Mouse (Mus musculus) cerebellum, adult 2 months (tissue): Measurements from ENCODE around the gene Tmem108. TPM values are rescaled to one million over a fixed set of nuclear protein-coding genes. Genes with fewer than 3 reads are reported as not detected.

Source experiments
- DNase-seq, 2 experiments: peaks; one replicate each; pipeline ENCODE4 v3.0.0; 2021
- H3K27ac ChIP-seq: fragments of 200-500 bp; 2 replicates; pipeline ENCODE4 v1.5.1; 2012; ENCODE audit warnings: low read length, control low read depth, inconsistent platforms; ENCODE audit not compliant: insufficient read depth
- H3K27me3 ChIP-seq: fragments of 200-500 bp; 2 replicates; pipeline ENCODE4 v1.6.1; 2012; ENCODE audit warnings: inconsistent platforms, mild to moderate bottlenecking, low read length, moderate library complexity; ENCODE audit not compliant: control insufficient read depth, insufficient read depth
- H3K4me1 ChIP-seq: fragments of 200-500 bp; 2 replicates; pipeline ENCODE4 v1.6.1; 2011; ENCODE audit warnings: low read length; ENCODE audit not compliant: control insufficient read depth, insufficient read depth
- H3K4me3 ChIP-seq: fragments of 200-500 bp; replicated peaks from 2 replicates; pipeline ENCODE3; 2011; ENCODE audit warnings: mild to moderate bottlenecking, low read depth, low read length, control low read depth; ENCODE audit not compliant: insufficient read depth
- CTCF ChIP-seq: fragments of 200-500 bp; IDR thresholded peaks from 2 replicates; pipeline ENCODE4 v1.5.1; 2011; ENCODE audit warnings: low read depth, mild to moderate bottlenecking, control low read depth, low read length, moderate library complexity, borderline replicate concordance; ENCODE audit not compliant: insufficient read depth
- POLR2A ChIP-seq: fragments of 200-500 bp; IDR thresholded peaks from 2 replicates; pipeline ENCODE4 v1.6.1; 2011; ENCODE audit warnings: low read length, control low read depth, borderline replicate concordance; ENCODE audit not compliant: insufficient read depth
- WGBS: fragments of 180-500 bp; shearing (Covaris S2); methylation state at CpG from one replicate; pipeline ENCODE4 v1.1.7; 2018; 5-methylcytosine and 5-hydroxymethylcytosine counted together
- polyA plus RNA-seq: library from polyadenylated mRNA; depleted of rRNA; stranded (reverse); fragments of >200 nt; gene quantifications from 2 replicates; pipeline ENCODE4 v1.2.3, GENCODE M21; 2012

Gene Tmem108
- polyA plus RNA-seq, 1 experiment = 32.3 TPM

- Histone ChIP-seq H3K27ac (no peak overlapping the region), H3K4me3 (no peak overlapping the region), H3K4me1 (peaks cover 20% of the 10 kb centered on the region), H3K27me3 (no peaks in the 10 kb centered on the region)
- WGBS = 88% methylated on average over 8 of the region's 8 CpGs
- TF ChIP-seq POLR2A = no peak
- no peak for DNase-seq
Observed at GRCm38 (mm10) chr9:103491985-103492384, 269.7 kb downstream of the Tmem108 start.

DNA sequence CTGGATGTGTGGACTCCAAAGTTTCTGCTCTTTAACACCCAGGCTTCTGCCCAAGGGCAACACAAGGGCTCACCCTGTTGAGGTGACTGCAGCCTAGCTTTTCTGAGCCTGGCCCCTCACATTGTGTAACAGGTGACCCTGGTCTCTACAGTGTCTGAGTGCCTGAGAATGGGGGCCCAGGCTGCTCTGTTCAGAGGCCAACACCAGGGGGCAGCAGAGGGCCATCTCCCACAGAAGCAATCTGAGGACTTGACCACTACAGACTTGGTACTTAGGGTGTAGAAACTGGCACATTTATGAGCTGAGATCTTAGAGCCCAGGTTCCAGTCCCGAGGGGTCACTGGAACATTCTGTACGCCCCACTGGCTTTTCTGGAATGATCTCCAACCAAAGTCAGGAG, 271.2 kb downstream of the Tmem108 start:
- TF ChIP-seq CTCF (peak; percentile 97), POLR2A (no peak)
- Histone ChIP-seq H3K4me1 (peaks cover 19% of the 10 kb centered on the region), H3K27ac (no peak overlapping the region), H3K27me3 (no peaks in the 10 kb centered on the region), H3K4me3 (no peak overlapping the region)
- peak; percentile 78 to 90 for DNase-seq
- 11% methylated on average over 2 of the region's 2 CpGs for WGBS

DNA sequence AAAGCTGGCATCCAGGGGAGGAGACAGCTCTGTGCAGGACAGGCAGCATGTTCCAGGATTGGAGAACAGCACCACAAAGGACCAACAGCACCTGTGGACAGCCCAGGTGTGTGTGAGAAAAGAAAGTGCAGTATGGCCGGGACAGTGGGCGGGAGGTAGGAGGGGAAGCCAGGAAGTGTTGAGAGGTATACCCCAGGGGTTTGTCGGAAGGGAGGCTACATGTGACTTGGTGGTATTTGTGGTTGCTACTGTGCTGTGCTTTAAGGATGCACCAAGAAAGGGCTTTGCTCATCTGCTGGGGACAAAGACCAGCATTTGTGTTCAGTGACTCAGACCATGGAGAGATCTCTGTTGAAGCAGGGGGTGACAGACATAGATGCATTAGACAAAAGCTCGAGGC, 271.8 kb downstream of the Tmem108 start:
- H3K27me3 ChIP-seq = no peaks in the 10 kb centered on the region
- H3K27ac ChIP-seq = no peak overlapping the region
- H3K4me3 ChIP-seq = no peak overlapping the region
- no peak for TF ChIP-seq CTCF
- TF ChIP-seq POLR2A = no peak
- H3K4me1 ChIP-seq = peaks cover 15% of the 10 kb centered on the region
- WGBS = 86% methylated on average over 4 of the region's 4 CpGs
- no peak for DNase-seq

GRCm38 (mm10) chr9:103489096-103489495, 272.5 kb downstream of the Tmem108 start:
- DNase-seq = no peak
- Histone ChIP-seq H3K27ac (no peak overlapping the region), H3K4me3 (no peak overlapping the region), H3K4me1 (peaks cover 8% of the 10 kb centered on the region; the same call in 1 of the 2 replicates), H3K27me3 (no peaks in the 10 kb centered on the region)
- 45% methylated on average over 7 of the region's 7 CpGs for WGBS
- no peak for TF ChIP-seq CTCF
- TF ChIP-seq POLR2A = no peak

GRCm38 (mm10) chr9:103486262-103486661, 275.4 kb downstream of the Tmem108 start:
- no peaks in the 10 kb centered on the region for H3K27me3 ChIP-seq
- H3K4me3 ChIP-seq = no peak overlapping the region
- TF ChIP-seq CTCF = no peak
- TF ChIP-seq POLR2A = no peak
- no peak overlapping the region for H3K27ac ChIP-seq
- DNase-seq = no peak
- WGBS = 64% methylated on average over 6 of the region's 6 CpGs
- H3K4me1 ChIP-seq = peaks cover 8% of the 10 kb centered on the region; the same call in 1 of the 2 replicates

- DNase-seq = no peak
- H3K4me3 ChIP-seq = no peak overlapping the region
- TF ChIP-seq CTCF (no peak), POLR2A (no peak)
- H3K4me1 ChIP-seq = peaks cover 8% of the 10 kb centered on the region; the same call in 1 of the 2 replicates
- H3K27ac ChIP-seq = no peak overlapping the region
- H3K27me3 ChIP-seq = no peaks in the 10 kb centered on the region
- 47% methylated on average over 8 of the region's 8 CpGs for WGBS
Observed at GRCm38 (mm10) chr9:103485606-103486005, 276.0 kb downstream of the Tmem108 start.

- no peaks in the 10 kb centered on the region for H3K4me1 ChIP-seq
- 46% methylated on average over 8 of the region's 8 CpGs for WGBS
- no peak overlapping the region for H3K27ac ChIP-seq
- DNase-seq = no peak
- no peaks in the 10 kb centered on the region for H3K27me3 ChIP-seq
- H3K4me3 ChIP-seq = no peak overlapping the region
- TF ChIP-seq CTCF (no peak), POLR2A (no peak)
Observed at GRCm38 (mm10) chr9:103480603-103481220, 280.9 kb downstream of the Tmem108 start.

DNA sequence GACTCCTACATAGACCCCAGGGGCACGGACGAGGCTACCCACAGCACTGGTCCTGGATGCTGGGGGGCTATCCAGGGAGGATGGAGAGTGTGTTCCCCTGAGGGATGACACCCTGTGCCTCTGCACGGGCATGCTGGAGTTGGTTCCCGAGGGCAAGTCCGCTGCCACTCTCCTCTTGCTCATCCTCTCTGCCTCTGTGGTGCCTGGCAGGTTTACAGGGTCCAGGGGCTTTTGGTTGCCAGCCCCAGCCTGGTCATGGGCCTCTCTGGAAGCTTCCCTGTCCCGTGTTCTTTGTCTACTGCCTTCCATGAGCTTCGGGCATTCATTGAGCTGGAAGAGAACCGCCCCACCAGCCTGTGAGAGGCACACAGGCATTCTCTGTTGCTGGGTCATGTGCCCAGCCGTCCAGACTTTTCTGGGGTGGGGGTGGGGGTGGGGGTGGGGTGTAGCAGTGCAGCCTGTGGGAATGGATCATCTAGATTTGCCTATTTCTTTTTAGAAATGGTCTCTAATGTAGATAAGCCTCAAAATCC, 281.5 kb downstream of the Tmem108 start, which contains the start of gene Bfsp2:
Gene Bfsp2 (minus strand): TSS at position 377 of the 533 bp plus-strand sequence.
- WGBS = 48% methylated on average over 9 of the region's 9 CpGs
- H3K27me3 ChIP-seq = no peaks in the 10 kb centered on the region
- no peak for DNase-seq
- no peak within 1 kb of the TSS for H3K4me3 ChIP-seq
- H3K27ac ChIP-seq = no peak within 1 kb of the TSS
- TF ChIP-seq POLR2A (no peak), CTCF (no peak)
- H3K4me1 ChIP-seq = no peaks in the 10 kb centered on the region
